Mouse (Mus musculus) embryonic facial prominence, embryonic 12.5 days (tissue): ENCODE data around the gene Gm10837. TPM values are rescaled to one million over a fixed set of nuclear protein-coding genes. Genes with fewer than 3 reads are reported as not detected.

Experiments
- ATAC-seq: fragments of 200-750 bp; cut with Nextera tagmentation; 2 replicates; pipeline ENCODE4 v1.8.0; 2017; ENCODE audit not compliant: insufficient number of reproducible peaks, insufficient read depth, low FRiP score, low TSS enrichment
- H3K27ac ChIP-seq: fragments of 300-500 bp; sonication (generic); 2 replicates; pipeline ENCODE4 v1.5.1; 2016; ENCODE audit warnings: mild to moderate bottlenecking
- H3K27me3 ChIP-seq: fragments of 300-500 bp; sonication (generic); 2 replicates; pipeline ENCODE4 v1.6.1; 2016; ENCODE audit warnings: mild to moderate bottlenecking, moderate library complexity
- H3K36me3 ChIP-seq: fragments of 300-500 bp; sonication (generic); 2 replicates; pipeline ENCODE4 v1.6.1; 2016; ENCODE audit warnings: mild to moderate bottlenecking
- H3K4me1 ChIP-seq: fragments of 300-500 bp; sonication (generic); 2 replicates; pipeline ENCODE4 v1.6.1; 2016
- H3K4me2 ChIP-seq: fragments of 300-500 bp; sonication (generic); replicated peaks from 2 replicates; pipeline ENCODE4 v1.6.1; 2016; ENCODE audit warnings: mild to moderate bottlenecking, moderate library complexity
- H3K4me3 ChIP-seq: fragments of 300-500 bp; sonication (generic); 2 replicates; pipeline ENCODE4 v1.5.1; 2016; ENCODE audit warnings: mild to moderate bottlenecking
- H3K9ac ChIP-seq: fragments of 300-500 bp; sonication (generic); 2 replicates; pipeline ENCODE4 v1.6.1; 2016; ENCODE audit warnings: mild to moderate bottlenecking, moderate library complexity
- H3K9me3 ChIP-seq: fragments of 300-500 bp; sonication (generic); 2 replicates; pipeline ENCODE4 v1.6.1; 2016; ENCODE audit warnings: mild to moderate bottlenecking, moderate library complexity
- WGBS: fragments of 180-500 bp; shearing (Covaris S2); methylation state at CpG from one replicate; pipeline ENCODE4 v1.1.7; 2016; 5-methylcytosine and 5-hydroxymethylcytosine counted together
- polyA plus RNA-seq: library from polyadenylated mRNA; unstranded; fragments of >200 nt; fragmentation: Nextera tagmentation; extraction: Ambion mirVana; gene quantifications from 2 replicates; pipeline ENCODE4 v1.2.1, GENCODE M21; 2016

The Gm10837 gene
- polyA plus RNA-seq, 1 experiment from 2014 or later = not detected

- no peaks in the 10 kb centered on the region for H3K9me3 ChIP-seq
- H3K4me3 ChIP-seq = no peak overlapping the region
- no peaks in the 10 kb centered on the region for H3K36me3 ChIP-seq
- 19% methylated on average over 2 of the region's 2 CpGs for WGBS
- no peak overlapping the region for H3K9ac ChIP-seq
- H3K4me1 ChIP-seq = no peaks in the 10 kb centered on the region
- H3K4me2 ChIP-seq = no peak overlapping the region
- ATAC-seq = no peak
- 0 out of 2 replicates have a peak, but pooled peaks cover 4% of the 10 kb centered on the region for H3K27me3 ChIP-seq
- no peak overlapping the region for H3K27ac ChIP-seq
Measured at GRCm38 (mm10) chr14:122509058-122509457, 18.7 kb downstream of the Gm10837 start.

DNA sequence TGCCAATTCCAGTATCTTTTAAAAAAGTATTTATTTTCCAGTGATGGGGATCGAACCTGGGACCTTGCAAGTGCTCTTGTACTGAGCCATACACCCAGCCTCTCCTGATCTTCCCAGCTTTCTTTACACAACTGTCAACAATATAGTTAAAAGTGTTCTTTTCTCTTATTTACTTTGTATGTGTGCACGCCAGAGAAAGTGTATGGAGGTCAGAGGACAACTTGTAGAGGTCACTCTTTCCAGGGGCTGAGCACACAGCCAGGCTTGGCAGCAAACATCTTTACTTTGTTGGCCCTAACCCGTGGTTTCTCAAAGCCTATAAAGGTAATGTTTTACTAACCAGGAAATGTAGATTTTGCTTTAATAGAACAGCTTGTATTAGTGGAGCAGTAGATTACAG, 21.1 kb downstream of the Gm10837 start:
- H3K9ac ChIP-seq = no peak overlapping the region
- no peak overlapping the region for H3K4me2 ChIP-seq
- H3K4me3 ChIP-seq = no peak overlapping the region
- WGBS = 59% methylated on average over 3 of the region's 3 CpGs
- no peaks in the 10 kb centered on the region for H3K4me1 ChIP-seq
- ATAC-seq = no peak
- 0 out of 2 replicates have a peak, but pooled peaks cover 4% of the 10 kb centered on the region for H3K27me3 ChIP-seq
- no peaks in the 10 kb centered on the region for H3K36me3 ChIP-seq
- H3K27ac ChIP-seq = no peak overlapping the region
- H3K9me3 ChIP-seq = no peaks in the 10 kb centered on the region

DNA sequence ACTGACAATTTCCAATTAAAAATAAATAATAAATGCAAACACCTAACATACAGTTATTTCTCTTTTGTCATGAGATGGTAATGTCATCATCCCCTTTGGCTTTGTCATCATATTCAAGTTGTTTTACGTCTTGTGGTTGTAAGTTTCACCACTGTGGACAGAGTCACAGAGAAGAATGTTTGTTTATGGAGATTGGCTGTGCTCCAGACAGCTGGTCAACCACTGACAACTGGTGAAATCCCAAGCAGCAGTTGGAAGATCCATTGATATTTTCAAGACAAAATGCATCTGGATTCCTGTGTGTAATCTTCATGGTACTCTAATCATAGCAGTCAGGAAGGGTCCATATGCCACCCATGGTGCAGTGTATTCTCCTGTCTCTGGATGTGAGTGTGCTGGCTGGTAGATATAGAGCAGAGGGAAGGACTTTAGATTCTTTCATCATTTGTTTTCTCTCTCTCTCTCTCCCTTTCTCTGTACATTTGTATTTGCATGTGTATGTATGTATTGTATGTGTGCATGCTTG, 23.2 kb downstream of the Gm10837 start:
- no peak for ATAC-seq
- Histone ChIP-seq H3K27ac (no peak overlapping the region), H3K4me3 (no peak overlapping the region), H3K4me2 (no peak overlapping the region), H3K4me1 (no peaks in the 10 kb centered on the region), H3K27me3 (0 out of 2 replicates have a peak, but pooled peaks cover 4% of the 10 kb centered on the region), H3K9me3 (no peaks in the 10 kb centered on the region), H3K36me3 (no peaks in the 10 kb centered on the region), H3K9ac (no peak overlapping the region)
- 71% methylated on average over 1 of the region's 1 CpGs for WGBS

GRCm38 (mm10) chr14:122528475-122528874, 38.1 kb downstream of the Gm10837 start:
- peaks cover 4% of the 10 kb centered on the region for H3K9me3 ChIP-seq
- H3K4me2 ChIP-seq = no peak overlapping the region
- 81% methylated on average over 4 of the region's 4 CpGs for WGBS
- no peak overlapping the region for H3K9ac ChIP-seq
- H3K4me1 ChIP-seq = 0 out of 2 replicates have a peak, but pooled peaks cover 1% of the 10 kb centered on the region
- no peak for ATAC-seq
- no peak overlapping the region for H3K27ac ChIP-seq
- no peak overlapping the region for H3K4me3 ChIP-seq
- H3K27me3 ChIP-seq = no peaks in the 10 kb centered on the region
- no peaks in the 10 kb centered on the region for H3K36me3 ChIP-seq

DNA sequence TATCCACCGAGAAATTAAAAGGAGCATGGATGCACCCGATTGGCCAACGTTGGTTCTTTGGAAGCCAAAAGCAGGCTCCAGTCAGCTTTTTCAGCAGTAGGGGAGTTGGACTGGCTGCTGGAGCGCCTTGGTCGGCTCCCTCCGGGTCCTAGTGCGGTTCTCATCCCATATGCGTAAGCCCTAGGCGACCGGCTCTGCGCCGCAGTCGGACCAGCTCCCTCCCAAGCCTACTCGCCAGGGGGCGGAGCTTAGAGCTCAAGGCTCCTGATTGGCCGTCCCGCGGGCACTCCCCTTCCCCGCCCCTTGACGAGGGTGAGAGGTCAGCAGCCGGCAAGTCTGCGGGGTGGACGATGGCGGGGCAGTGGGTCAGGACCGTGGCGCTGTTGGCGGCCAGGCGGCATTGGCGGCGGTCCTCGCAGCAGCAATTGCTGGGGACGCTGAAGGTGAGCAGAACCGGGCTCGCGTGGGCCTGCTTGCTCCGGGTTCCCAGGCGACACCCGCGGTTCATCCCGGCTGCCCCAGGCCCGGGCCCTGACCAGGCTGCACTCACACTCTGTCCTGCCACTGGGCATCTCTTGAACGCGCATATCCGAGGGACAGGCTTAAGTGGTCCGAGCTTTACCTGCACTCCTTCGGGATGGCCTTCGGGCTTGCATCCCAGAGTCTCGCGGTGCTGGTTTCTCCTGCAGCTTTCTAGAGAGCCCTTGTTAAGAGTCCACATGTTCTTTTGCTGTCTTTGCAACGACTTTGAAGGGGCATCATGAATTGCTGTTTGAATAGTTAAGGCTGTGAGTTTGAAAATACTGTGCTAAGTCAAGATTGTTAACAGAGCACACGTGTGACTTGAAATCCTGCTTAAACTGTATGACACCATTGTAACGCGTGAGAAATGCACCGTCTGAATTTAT, 43.9 kb downstream of the Gm10837 start, which contains the start of gene Pcca:
Gene Pcca (plus strand): TSS at position 308 of the 908 bp plus-strand sequence.
- WGBS = 1% methylated on average over 54 of the region's 54 CpGs
- Histone ChIP-seq H3K4me2 (peak within 1 kb of the TSS; percentile 58), H3K9me3 (no peaks in the 10 kb centered on the region), H3K27ac (peak within 1 kb of the TSS; percentile 63), H3K4me1 (peaks cover 18% of the 10 kb centered on the region), H3K4me3 (peak within 1 kb of the TSS; percentile 73), H3K36me3 (no peaks in the 10 kb centered on the region), H3K27me3 (no peaks in the 10 kb centered on the region), H3K9ac (peak within 1 kb of the TSS; percentile 56)
- ATAC-seq = peak; percentile 100

GRCm38 (mm10) chr14:122535986-122536385, 45.6 kb downstream of the Gm10837 start:
- Histone ChIP-seq H3K27ac (no peak overlapping the region), H3K9ac (no peak overlapping the region), H3K4me2 (no peak overlapping the region), H3K27me3 (no peaks in the 10 kb centered on the region), H3K4me3 (no peak overlapping the region), H3K36me3 (no peaks in the 10 kb centered on the region), H3K9me3 (no peaks in the 10 kb centered on the region), H3K4me1 (peaks cover 19% of the 10 kb centered on the region)
- no peak for ATAC-seq
- 81% methylated on average over 1 of the region's 1 CpGs for WGBS

Other genes with a start within 250 kb of the Gm10837 start
- gene Gm5089, start 39.5 kb upstream of the Gm10837 start, polyA plus RNA-seq = 0.38 and 0.47 TPM in 2 replicates
- 4.8 and 5.4 TPM in 2 replicates for gene Zic5, start 24.9 kb upstream of the Gm10837 start, polyA plus RNA-seq
- gene Zic2, start 15.2 kb upstream of the Gm10837 start, polyA plus RNA-seq = 3.7 and 4.9 TPM in 2 replicates
- gene Pcca, start 43.7 kb downstream of the Gm10837 start, polyA plus RNA-seq = 35.3 and 36.5 TPM in 2 replicates